Mouse (Mus musculus) small intestine, adult 2 months (tissue): ENCODE data around the gene Trim26. TPM values are rescaled to one million over a fixed set of nuclear protein-coding genes. Genes with fewer than 3 reads are reported as not detected.

Experiments
- H3K27ac ChIP-seq: fragments of 200-500 bp; 2 replicates; pipeline ENCODE4 v1.5.1; 2012; ENCODE audit warnings: low read depth, low read length, control low read depth, inconsistent platforms; ENCODE audit not compliant: insufficient read depth
- H3K27me3 ChIP-seq: fragments of 200-500 bp; 2 replicates; pipeline ENCODE4 v1.6.1; 2012; ENCODE audit warnings: mild to moderate bottlenecking, moderate library complexity, low read length, inconsistent platforms; ENCODE audit not compliant: control insufficient read depth, insufficient read depth
- H3K36me3 ChIP-seq: fragments of 200-500 bp; 2 replicates; pipeline ENCODE4 v1.6.1; 2012; ENCODE audit warnings: mild to moderate bottlenecking, low read length, control low read depth, inconsistent platforms; ENCODE audit not compliant: control insufficient read depth, insufficient read depth
- H3K4me1 ChIP-seq: fragments of 200-500 bp; 2 replicates; pipeline ENCODE4 v1.6.1; 2012; ENCODE audit warnings: low read length, inconsistent platforms, mixed read lengths; ENCODE audit not compliant: control insufficient read depth, insufficient read depth, insufficient read length
- H3K4me3 ChIP-seq: fragments of 200-500 bp; 2 replicates; pipeline ENCODE4 v1.5.1; 2012; ENCODE audit warnings: low read depth, mild to moderate bottlenecking, control low read depth, inconsistent platforms, low read length, moderate library complexity
- CTCF ChIP-seq: fragments of 200-500 bp; IDR thresholded peaks from 2 replicates; pipeline ENCODE4 v1.5.1; 2012; ENCODE audit warnings: low read depth, mild to moderate bottlenecking, control low read depth, inconsistent platforms, low read length, moderate library complexity, mixed read lengths; ENCODE audit not compliant: insufficient replicate concordance, insufficient read length; ENCODE audit errors: extremely low read depth
- POLR2A ChIP-seq: fragments of 200-500 bp; IDR thresholded peaks from 2 replicates; pipeline ENCODE4 v1.6.1; 2012; ENCODE audit warnings: low read depth, mild to moderate bottlenecking, control low read depth, inconsistent platforms, low read length, moderate library complexity
- WGBS: fragments of 180-500 bp; shearing (Covaris S2); methylation state at CpG from one replicate; pipeline ENCODE4 v1.1.7; 2018; 5-methylcytosine and 5-hydroxymethylcytosine counted together
- polyA plus RNA-seq: library from polyadenylated mRNA; depleted of rRNA; stranded (reverse); fragments of >200 nt; gene quantifications from 2 replicates; pipeline ENCODE4 v1.2.3, GENCODE M21; 2012

The Trim26 gene
- polyA plus RNA-seq, 1 experiment, result 37.3 TPM

- Histone ChIP-seq H3K36me3 (peaks cover 57% of the 10 kb centered on the region), H3K4me1 (peaks cover 18% of the 10 kb centered on the region), H3K4me3 (no peak overlapping the region), H3K27me3 (no peaks in the 10 kb centered on the region), H3K27ac (peak overlapping the region; percentile 42; the same call in 1 of the 2 replicates)
- TF ChIP-seq CTCF, result no peak
- no peak for TF ChIP-seq POLR2A
- 35% methylated on average over 5 of the region's 5 CpGs for WGBS
These were observed 14.3 kb downstream of the Trim26 start for GRCm38 (mm10) chr17:36851200-36851599.

GRCm38 (mm10) chr17:36851627-36852026 lies 14.7 kb downstream of the Trim26 start:
- H3K4me1 ChIP-seq, result peaks cover 18% of the 10 kb centered on the region
- peak overlapping the region; percentile 20; the same call in 1 of the 2 replicates for H3K27ac ChIP-seq
- H3K27me3 ChIP-seq, result no peaks in the 10 kb centered on the region
- H3K4me3 ChIP-seq, result no peak overlapping the region
- H3K36me3 ChIP-seq, result peaks cover 58% of the 10 kb centered on the region
- TF ChIP-seq CTCF, result no peak
- no peak for TF ChIP-seq POLR2A
- WGBS, result 38% methylated on average over 5 of the region's 5 CpGs

GRCm38 (mm10) chr17:36855484-36855883 lies 18.6 kb downstream of the Trim26 start:
- Histone ChIP-seq H3K27ac (no peak overlapping the region), H3K4me3 (no peak overlapping the region), H3K27me3 (no peaks in the 10 kb centered on the region), H3K4me1 (peaks cover 13% of the 10 kb centered on the region), H3K36me3 (peaks cover 86% of the 10 kb centered on the region)
- TF ChIP-seq POLR2A (no peak), CTCF (no peak; the same call in 1 of the 2 replicates)
- 87% methylated on average over 3 of the region's 3 CpGs for WGBS

- Histone ChIP-seq H3K4me3 (no peak overlapping the region), H3K4me1 (peaks cover 10% of the 10 kb centered on the region), H3K36me3 (peaks cover 82% of the 10 kb centered on the region), H3K27me3 (no peaks in the 10 kb centered on the region), H3K27ac (no peak overlapping the region)
- no peak for TF ChIP-seq CTCF
- TF ChIP-seq POLR2A, result no peak
- 80% methylated on average over 4 of the region's 4 CpGs for WGBS
These were observed 19.3 kb downstream of the Trim26 start for GRCm38 (mm10) chr17:36856236-36856635.

- TF ChIP-seq CTCF (no peak), POLR2A (no peak)
- H3K4me3 ChIP-seq, result no peak overlapping the region
- no peak overlapping the region for H3K27ac ChIP-seq
- H3K36me3 ChIP-seq, result peaks cover 74% of the 10 kb centered on the region
- peaks cover 14% of the 10 kb centered on the region for H3K4me1 ChIP-seq
- H3K27me3 ChIP-seq, result no peaks in the 10 kb centered on the region
- WGBS, result 86% methylated on average over 3 of the region's 3 CpGs
These were observed 21.2 kb downstream of the Trim26 start for GRCm38 (mm10) chr17:36858181-36858580.

GRCm38 (mm10) chr17:36861680-36862079 lies 24.7 kb downstream of the Trim26 start:
- no peaks in the 10 kb centered on the region for H3K27me3 ChIP-seq
- no peak for TF ChIP-seq POLR2A
- TF ChIP-seq CTCF, result no peak

GRCm38 (mm10) chr17:36866719-36867527 lies 30.0 kb downstream of the Trim26 start, which contains the start of gene Trim15:
Gene Trim15 (minus strand): TSS chr17:36867210.
- Histone ChIP-seq H3K27ac (peak within 1 kb of the TSS; percentile 90), H3K4me1 (peaks cover 18% of the 10 kb centered on the region; the same call in 1 of the 2 replicates), H3K36me3 (peaks cover 8% of the 10 kb centered on the region; the same call in 1 of the 2 replicates), H3K4me3 (peak within 1 kb of the TSS; percentile 64), H3K27me3 (no peaks in the 10 kb centered on the region)
- WGBS, result 10% methylated on average over 29 of the region's 29 CpGs
- no peak for TF ChIP-seq CTCF
- no peak for TF ChIP-seq POLR2A

More at GRCm38 (mm10) chr17:36861680-36862079, 24.7 kb downstream of the Trim26 start:
- peaks cover 42% of the 10 kb centered on the region for H3K36me3 ChIP-seq
- peaks cover 21% of the 10 kb centered on the region for H3K4me1 ChIP-seq
- WGBS, result 8% methylated on average over 2 of the region's 2 CpGs
- H3K27ac ChIP-seq, result peak overlapping the region; percentile 66
- H3K4me3 ChIP-seq, result no peak overlapping the region
